In genomic region chr19:10555624-10556510, GRCm38 (mm10) we compare ENCODE assay signal across 8 mouse cellular contexts. TPM values are rescaled to one million over a fixed set of nuclear protein-coding genes. Genes with fewer than 3 reads are reported as not detected.
DNase-seq lines count a peak whose midpoint lies in the region; ATAC-seq and TF ChIP-seq lines count a peak whose summit lies in the region.

Gene Tmem216, minus strand, starts transcription at chr19:10556238.

- peaks cover 2% of the 10 kb centered on the region; the same call in 1 of the 2 replicates for H3K79me2 ChIP-seq in MEL (ENCODE audit: control insufficient read depth, insufficient read depth, low read length, poor library complexity)

- no peaks in the 10 kb centered on the region for H3K27me3 ChIP-seq in MEL (ENCODE audit: control insufficient read depth in 1 of 2, insufficient read depth in 2 of 2, low read length in 2 of 2)
- no peaks in the 10 kb centered on the region for H3K27me3 ChIP-seq in cerebellum, adult 2 months (ENCODE audit: control insufficient read depth, insufficient read depth, low read length)
- H3K27me3 ChIP-seq in lung, postnatal 0 days (replicated peaks; ENCODE audit: insufficient read depth, low read length): no peaks in the 10 kb centered on the region

- peak within 1 kb of the TSS; percentile 73 for H3K4me2 ChIP-seq in lung, postnatal 0 days (replicated peaks; ENCODE audit: low read depth, low read length)

- H3K4me1 ChIP-seq in MEL (ENCODE audit: control insufficient read depth in 1 of 2, insufficient read depth in 2 of 2, low read length in 2 of 2): peaks cover 0 to 4% of the 10 kb centered on the region in 2 experiments; a peak in 1 of 4 replicates
- H3K4me1 ChIP-seq in cerebellum, adult 2 months (ENCODE audit: control insufficient read depth, insufficient read depth, low read length): no peaks in the 10 kb centered on the region
- peaks cover 7% of the 10 kb centered on the region; the same call in 1 of the 2 replicates for H3K4me1 ChIP-seq in lung, postnatal 0 days (ENCODE audit: insufficient read depth, low read depth, low read length)

- peaks cover 0 to 8% of the 10 kb centered on the region in 2 experiments; a peak in 1 of 4 replicates for H3K36me3 ChIP-seq in MEL (ENCODE audit: control insufficient read depth in 1 of 2, insufficient read depth in 2 of 2, low read length in 2 of 2)
- H3K36me3 ChIP-seq in lung, postnatal 0 days (ENCODE audit: insufficient read depth, low read length): peaks cover 4% of the 10 kb centered on the region; the same call in 1 of the 2 replicates

- no peak for TF ChIP-seq EP300 in MEL (IDR thresholded peaks at IDR 0.05; ENCODE audit: low read depth in 1 of 2, low read length in 2 of 2)
- 0 out of 2 replicates have a peak, but pooled peaks have one; percentile 43 for TF ChIP-seq EP300 in lung, postnatal 0 days (IDR thresholded peaks at IDR 0.05)

- peak; percentile 93 for DNase-seq in MEL (ENCODE audit: low read depth, low spot score)
- DNase-seq in cerebellum, adult 2 months: peak; percentile 86 to 88
- peak; percentile 78 for DNase-seq in forelimb bud, embryonic 11.5 days (ENCODE audit: low read depth, low spot score)
- peak; percentile 89 for DNase-seq in layer of hippocampus, adult 9-11 months
- peak; percentile 93 for DNase-seq in lung, postnatal 0 days (ENCODE audit: low spot score)
- peak; percentile 67 for DNase-seq in ovary, postnatal 14 days (ENCODE audit: low spot score)
- peak; percentile 92 for DNase-seq in thymus, postnatal 14 days

- peak; percentile 84 to 85 for TF ChIP-seq POLR2A in MEL (IDR thresholded peaks at IDR 0.05; ENCODE audit: control insufficient read depth in 1 of 2, insufficient read depth in 1 of 2, low read depth in 1 of 2, low read length in 2 of 2, poor library complexity in 1 of 2)
- peak; percentile 49; the same call in 1 of the 2 replicates for TF ChIP-seq POLR2A in cerebellum, adult 2 months (IDR thresholded peaks at IDR 0.05; ENCODE audit: borderline replicate concordance, insufficient read depth, low read length)

- WGBS in cerebellum, adult 2 months: under 1% methylated on average over 43 of the region's 43 CpGs
- 1% methylated on average over 40 of the region's 43 CpGs for WGBS in lung, postnatal 0 days

- H3K27ac ChIP-seq in MEL (ENCODE audit: control insufficient read depth, low read depth, low read length): peak within 1 kb of the TSS; percentile 59
- peak within 1 kb of the TSS; percentile 24; the same call in 1 of the 2 replicates for H3K27ac ChIP-seq in cerebellum, adult 2 months (ENCODE audit: insufficient read depth, low read length)
- peak within 1 kb of the TSS; percentile 74 for H3K27ac ChIP-seq in lung, postnatal 0 days (ENCODE audit: low read length)

- peak in 1 of 3 experiments; percentile 16; a peak in 2 of 6 replicates for TF ChIP-seq CTCF in MEL (IDR thresholded peaks at IDR 0.05 in 2 of 3, conservative IDR thresholded peaks at IDR 0.05 in 1 of 3; ENCODE audit: control insufficient read depth in 1 of 3, insufficient read depth in 1 of 3, low read depth in 2 of 3, low read length in 3 of 3, poor library complexity in 1 of 3, severe bottlenecking in 1 of 3)
- no peak for TF ChIP-seq CTCF in cerebellum, adult 2 months (IDR thresholded peaks at IDR 0.05; ENCODE audit: borderline replicate concordance, insufficient read depth, low read depth, low read length)
- TF ChIP-seq CTCF in lung, postnatal 0 days (IDR thresholded peaks at IDR 0.05): peak; percentile 27

- TF ChIP-seq RAD21 in MEL (IDR thresholded peaks at IDR 0.05; ENCODE audit: low read depth, low read length): no peak

- peak within 1 kb of the TSS; percentile 63 to 79 for H3K4me3 ChIP-seq in MEL (ENCODE audit: control insufficient read depth in 1 of 2, insufficient read depth in 1 of 2, low read depth in 2 of 2, low read length in 2 of 2)
- H3K4me3 ChIP-seq in cerebellum, adult 2 months (replicated peaks; ENCODE audit: insufficient read depth, low read depth, low read length): peak within 1 kb of the TSS; percentile 64
- peak within 1 kb of the TSS; percentile 65 for H3K4me3 ChIP-seq in lung, postnatal 0 days (ENCODE audit: low read depth, low read length)

- peak; percentile 94 to 99 for ATAC-seq in hematopoietic stem cell, adult 5-6 weeks (replicated peaks in 1 of 2; ENCODE audit: insufficient read depth in 1 of 2, low FRiP score in 2 of 2, low TSS enrichment in 1 of 2, low read depth in 1 of 2, poor library complexity in 2 of 2, severe bottlenecking in 2 of 2)
- ATAC-seq in lung, postnatal 0 days: peak; percentile 99

- no peaks in the 10 kb centered on the region for H3K9me3 ChIP-seq in MEL (replicated peaks; ENCODE audit: insufficient read depth, low read length)
- no peaks in the 10 kb centered on the region for H3K9me3 ChIP-seq in lung, postnatal 0 days (ENCODE audit: low read length)

- peak within 1 kb of the TSS; percentile 83 for H3K9ac ChIP-seq in MEL (ENCODE audit: control insufficient read depth, low read depth, low read length, poor library complexity, severe bottlenecking)
- H3K9ac ChIP-seq in lung, postnatal 0 days (replicated peaks; ENCODE audit: low read depth): peak within 1 kb of the TSS; percentile 51

TF ChIP-seq in MEL, 35 proteins besides CTCF, POLR2A, EP300 and RAD21:
- TF ChIP-seq POLR2AphosphoS5 (IDR thresholded peaks at IDR 0.05; ENCODE audit: borderline replicate concordance, low read depth, low read length): no peak
- TF ChIP-seq E2F4 (IDR thresholded peaks at IDR 0.05; ENCODE audit: borderline replicate concordance, low read depth, low read length): no peak
- TF ChIP-seq TBP (IDR thresholded peaks at IDR 0.05; ENCODE audit: low read depth, low read length): peak; percentile 90
- TF ChIP-seq TAL1 (IDR thresholded peaks at IDR 0.05; ENCODE audit: low read length): no peak
- 0 out of 2 replicates have a peak, but pooled peaks have one; percentile 16 for TF ChIP-seq USF1 (IDR thresholded peaks at IDR 0.05; ENCODE audit: low read depth, low read length)
- TF ChIP-seq CHD2 (IDR thresholded peaks at IDR 0.05; ENCODE audit: low read length): no peak
- 0 out of 2 replicates have a peak, but pooled peaks have one; percentile 22 for TF ChIP-seq NRF1 (IDR thresholded peaks at IDR 0.05; ENCODE audit: insufficient read depth, low read depth, low read length, poor library complexity, severe bottlenecking)
- peak; percentile 78 for TF ChIP-seq TCF12 (IDR thresholded peaks at IDR 0.05; ENCODE audit: low read depth, low read length)
- no peak for TF ChIP-seq ZKSCAN1 (IDR thresholded peaks at IDR 0.05; ENCODE audit: low read depth, low read length)
- 0 out of 2 replicates have a peak, but pooled peaks have one; percentile 74 for TF ChIP-seq UBTF (IDR thresholded peaks at IDR 0.05; ENCODE audit: borderline replicate concordance, insufficient read depth, low read depth, low read length)
- peak; percentile 92 for TF ChIP-seq HCFC1 (IDR thresholded peaks at IDR 0.05; ENCODE audit: low read depth, low read length)
- no peak for TF ChIP-seq MYB (IDR thresholded peaks at IDR 0.05; ENCODE audit: low read depth, low read length)
- no peak for TF ChIP-seq GABPA (IDR thresholded peaks at IDR 0.05; ENCODE audit: low read depth, low read length)
- peak; percentile 35; the same call in 1 of the 2 replicates for TF ChIP-seq POLR2AphosphoS2 (IDR thresholded peaks at IDR 0.05; ENCODE audit: low read length)
- no peak for TF ChIP-seq SMC3 (IDR thresholded peaks at IDR 0.05; ENCODE audit: low read depth, low read length)
- TF ChIP-seq ETS1 (IDR thresholded peaks at IDR 0.05; ENCODE audit: low read depth, low read length): no peak
- no peak; the same call in 1 of the 2 replicates for TF ChIP-seq ZNF384 (IDR thresholded peaks at IDR 0.05; ENCODE audit: low read depth, low read length)
- TF ChIP-seq GATA1 (IDR thresholded peaks at IDR 0.05; ENCODE audit: low read depth, low read length): no peak
- TF ChIP-seq BHLHE40 (IDR thresholded peaks at IDR 0.05; ENCODE audit: borderline replicate concordance, low read depth, low read length): no peak
- TF ChIP-seq ZC3H11A (IDR thresholded peaks at IDR 0.05; ENCODE audit: low read depth, low read length): no peak
- TF ChIP-seq NELFE (IDR thresholded peaks at IDR 0.05; ENCODE audit: low read depth, low read length): peak; percentile 72
- peak; percentile 99 for TF ChIP-seq SIN3A (IDR thresholded peaks at IDR 0.05; ENCODE audit: low read length)
- no peak for TF ChIP-seq CHD1 (IDR thresholded peaks at IDR 0.05; ENCODE audit: low read depth, low read length)
- TF ChIP-seq MXI1 (IDR thresholded peaks at IDR 0.05; ENCODE audit: low read depth, low read length): peak; percentile 98
- TF ChIP-seq RCOR1 (IDR thresholded peaks at IDR 0.05; ENCODE audit: low read depth, low read length): no peak
- TF ChIP-seq USF2 (IDR thresholded peaks at IDR 0.05; ENCODE audit: borderline replicate concordance in 1 of 2, insufficient read depth in 1 of 2, low read depth in 1 of 2, low read length in 2 of 2): no peak
- peak; percentile 90 for TF ChIP-seq ELF1 (IDR thresholded peaks at IDR 0.05; ENCODE audit: low read depth, low read length)
- TF ChIP-seq ZMIZ1 (IDR thresholded peaks at IDR 0.05; ENCODE audit: low read depth, low read length): no peak
- TF ChIP-seq MYC (IDR thresholded peaks at IDR 0.05; ENCODE audit: low read depth, low read length): no peak; the same call in 1 of the 2 replicates
- TF ChIP-seq MAZ (IDR thresholded peaks at IDR 0.05; ENCODE audit: low read depth, low read length): no peak
- peak; percentile 76; the same call in 1 of the 2 replicates for TF ChIP-seq MAX (IDR thresholded peaks at IDR 0.05; ENCODE audit: low read length)
- no peak for TF ChIP-seq JUND (IDR thresholded peaks at IDR 0.05; ENCODE audit: low read depth, low read length)
- TF ChIP-seq MEF2A (IDR thresholded peaks at IDR 0.05; ENCODE audit: extremely low read depth, insufficient replicate concordance, low read depth, low read length, poor library complexity, severe bottlenecking): no peak
- TF ChIP-seq KAT2A (conservative IDR thresholded peaks at IDR 0.05; ENCODE audit: low read depth, low read length): no peak; the same call in 1 of the 2 replicates
- TF ChIP-seq MAFK (IDR thresholded peaks at IDR 0.05; ENCODE audit: borderline replicate concordance, low read depth, low read length): no peak

RNA-seq across cellular contexts. Expression of gene Tmem216, which starts in this region (rescaled TPM):
- 38.5 and 48.0 TPM in 2 replicates for total RNA-seq in MEL (2012; rRNA removed)
- polyA plus RNA-seq in MEL (2012; ENCODE audit: insufficient read depth in 1 of 2, insufficient read length in 2 of 2, low read depth in 1 of 2, low replicate concordance in 2 of 2, missing spikeins in 1 of 2): 10 to 100 TPM in 1 of 2 experiments, not detected in 1; 48.1 TPM
- polyA plus RNA-seq in cerebellum, adult 2 months (2012; rRNA removed): 20.8 and 22.4 TPM in 2 replicates
- total RNA-seq in hematopoietic stem cell, adult 5-6 weeks (2017): 8.5 and 27.0 TPM in 2 replicates
- 43.0 and 44.5 TPM in 2 replicates for polyA plus RNA-seq in lung, postnatal 0 days (2015; fragmentation: Nextera tagmentation; extraction: Ambion mirVana)

Comparison
In these comparisons a context has a peak if more than half of its experiments do, and no peak if none do; other contexts are left out.
1. Peak in every context shown above with its lines: DNase-seq, ATAC-seq, H3K4me3 ChIP-seq and H3K27ac ChIP-seq.
2. H3K27ac ChIP-seq: peak in every context shown above with its lines; median percentile 74 in lung, postnatal 0 days; 59 in MEL; 24 in cerebellum, adult 2 months.